9 mouse cellular contexts compared by ENCODE assay signal in genomic region chr4:77083165-77083564, GRCm38 (mm10).
DNase-seq lines count a peak whose midpoint lies in the region; ATAC-seq and TF ChIP-seq lines count a peak whose summit lies in the region.
"Had no signal": no experiment of that assay in that cellular context is flagged by ENCODE, and none has a peak within 500 bp of the region (broad histone marks: within the 10 kb centered on the region; RNA-seq: fewer than 3 reads in every experiment).

No protein-coding gene starts in this region.

- no peaks in the 10 kb centered on the region for H3K27me3 ChIP-seq in midbrain, embryonic 10.5 days (ENCODE audit: low read depth, poor library complexity, severe bottlenecking)
- H3K27me3 ChIP-seq in midbrain, embryonic 15.5 days (replicated peaks): no peaks in the 10 kb centered on the region
- H3K27me3 ChIP-seq in kidney, embryonic 16.5 days (ENCODE audit: insufficient read depth, low read length): no peaks in the 10 kb centered on the region
- H3K27me3 ChIP-seq in limb, embryonic 14.5 days (ENCODE audit: control insufficient read depth, insufficient read depth, low read length): no peaks in the 10 kb centered on the region
- H3K27me3 ChIP-seq: megakaryocyte, embryonic 14.5 days had no signal

- no peak overlapping the region for H3K9ac ChIP-seq in midbrain, embryonic 15.5 days
- H3K9ac ChIP-seq in kidney, embryonic 16.5 days (replicated peaks; ENCODE audit: low read length): no peak overlapping the region
- H3K9ac ChIP-seq in limb, embryonic 14.5 days (ENCODE audit: low read depth, low read length, severe bottlenecking): no peak overlapping the region

- 57% methylated on average over 3 of the region's 3 CpGs for WGBS in midbrain, embryonic 10.5 days
- WGBS in midbrain, embryonic 15.5 days: 63% methylated on average over 3 of the region's 3 CpGs
- WGBS in kidney, embryonic 16.5 days: 39% methylated on average over 3 of the region's 3 CpGs
- 56% methylated on average over 3 of the region's 3 CpGs for WGBS in limb, embryonic 14.5 days

- TF ChIP-seq POLR2A in limb, embryonic 14.5 days (IDR thresholded peaks at IDR 0.05; ENCODE audit: borderline replicate concordance, extremely low read depth, insufficient read depth, insufficient read length): no peak

- no peak overlapping the region for H3K4me3 ChIP-seq in midbrain, embryonic 10.5 days
- no peak overlapping the region for H3K4me3 ChIP-seq in midbrain, embryonic 15.5 days
- H3K4me3 ChIP-seq in kidney, embryonic 16.5 days (ENCODE audit: low read length): no peak overlapping the region
- no peak overlapping the region for H3K4me3 ChIP-seq in limb, embryonic 14.5 days (replicated peaks; ENCODE audit: low read length)
- H3K4me3 ChIP-seq: megakaryocyte, embryonic 14.5 days had no signal

- no peaks in the 10 kb centered on the region for H3K36me3 ChIP-seq in midbrain, embryonic 10.5 days
- no peaks in the 10 kb centered on the region for H3K36me3 ChIP-seq in midbrain, embryonic 15.5 days (replicated peaks)
- H3K36me3 ChIP-seq in kidney, embryonic 16.5 days (ENCODE audit: insufficient read depth, low read length): no peaks in the 10 kb centered on the region
- no peaks in the 10 kb centered on the region for H3K36me3 ChIP-seq in limb, embryonic 14.5 days (ENCODE audit: control insufficient read depth, insufficient read depth, low read length)

- H3K4me1 ChIP-seq in midbrain, embryonic 10.5 days: no peaks in the 10 kb centered on the region
- H3K4me1 ChIP-seq in midbrain, embryonic 15.5 days: no peaks in the 10 kb centered on the region
- H3K4me1 ChIP-seq in kidney, embryonic 16.5 days (ENCODE audit: insufficient read depth, low read length): no peaks in the 10 kb centered on the region
- no peaks in the 10 kb centered on the region for H3K4me1 ChIP-seq in limb, embryonic 14.5 days (ENCODE audit: control insufficient read depth, insufficient read depth, low read length)
- H3K4me1 ChIP-seq: megakaryocyte, embryonic 14.5 days had no signal

- peak; percentile 39 for DNase-seq in midbrain, embryonic 10.5 days (ENCODE audit: low spot score)
- peak; percentile 19 to 27 for DNase-seq in adrenal gland, postnatal 36 days
- peak; percentile 53 for DNase-seq in embryo, embryonic 9.5 days (ENCODE audit: extremely low spot score)
- DNase-seq in limb, embryonic 14.5 days (ENCODE audit: low spot score): peak; percentile 10
- peak; percentile 33 for DNase-seq in telencephalon, adult 2 months (ENCODE audit: low read depth, low spot score)

- no peak for ATAC-seq in midbrain, embryonic 15.5 days (replicated peaks)
- peak; percentile 77; the same call in 1 of the 2 replicates for ATAC-seq in kidney, embryonic 16.5 days (ENCODE audit: low FRiP score, low TSS enrichment)
- no peak for ATAC-seq in limb, embryonic 14.5 days (ENCODE audit: low FRiP score, low read depth)
- ATAC-seq in monocyte, adult 5-6 weeks (replicated peaks; ENCODE audit: insufficient number of reproducible peaks, low FRiP score, low TSS enrichment, poor library complexity, severe bottlenecking): no peak

- no peak overlapping the region for H3K4me2 ChIP-seq in midbrain, embryonic 15.5 days
- no peak overlapping the region for H3K4me2 ChIP-seq in kidney, embryonic 16.5 days (replicated peaks; ENCODE audit: low read depth, low read length)
- no peak overlapping the region for H3K4me2 ChIP-seq in limb, embryonic 14.5 days (replicated peaks; ENCODE audit: low read depth, low read length, severe bottlenecking)

- no peak overlapping the region for H3K27ac ChIP-seq in midbrain, embryonic 10.5 days (replicated peaks)
- H3K27ac ChIP-seq in midbrain, embryonic 15.5 days: no peak overlapping the region
- no peak overlapping the region for H3K27ac ChIP-seq in kidney, embryonic 16.5 days (ENCODE audit: low read length)
- H3K27ac ChIP-seq in limb, embryonic 14.5 days (replicated peaks; ENCODE audit: low read depth, low read length): no peak overlapping the region

- H3K9me3 ChIP-seq in midbrain, embryonic 10.5 days (replicated peaks): no peaks in the 10 kb centered on the region
- no peaks in the 10 kb centered on the region for H3K9me3 ChIP-seq in midbrain, embryonic 15.5 days
- H3K9me3 ChIP-seq in kidney, embryonic 16.5 days (ENCODE audit: low read length): no peaks in the 10 kb centered on the region
- H3K9me3 ChIP-seq in limb, embryonic 14.5 days (ENCODE audit: control insufficient read depth, low read length): no peaks in the 10 kb centered on the region
- H3K9me3 ChIP-seq: megakaryocyte, embryonic 14.5 days had no signal
